Mouse (Mus musculus) lung, postnatal 14 days (tissue): ENCODE data around the gene Vmn2r19.
"Not testable (repeated sequence)": the region's sequence is repeated elsewhere in the genome, so short reads cannot be mapped to it uniquely, and the experiment has no call there.

Experiments used
- DNase-seq: peaks from one replicate; pipeline ENCODE4 v3.0.0; 2021

Vmn2r19 gene

DNA sequence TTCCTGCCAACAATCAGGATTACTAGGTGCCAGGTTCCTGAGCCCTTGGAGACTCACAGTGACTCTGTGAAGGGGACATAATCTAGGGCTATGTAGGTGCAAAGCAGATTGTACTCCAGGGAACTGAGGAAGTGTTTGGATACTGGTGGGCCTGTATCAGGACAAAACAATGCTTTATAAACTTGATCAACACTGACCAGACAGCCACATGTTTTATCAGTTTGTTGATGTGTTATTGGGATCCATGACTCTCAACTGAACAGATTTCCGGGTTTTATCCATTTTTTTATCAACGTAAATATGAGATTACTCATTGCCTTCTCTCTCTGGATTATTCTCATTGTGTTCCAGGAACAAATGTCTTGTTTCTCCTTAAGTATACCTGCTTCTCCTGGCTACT, at the start of gene Vmn2r19:
TSS of gene Vmn2r19 (plus strand) at position 301 of the 400 bp plus-strand sequence.
- DNase-seq: no peak

DNA sequence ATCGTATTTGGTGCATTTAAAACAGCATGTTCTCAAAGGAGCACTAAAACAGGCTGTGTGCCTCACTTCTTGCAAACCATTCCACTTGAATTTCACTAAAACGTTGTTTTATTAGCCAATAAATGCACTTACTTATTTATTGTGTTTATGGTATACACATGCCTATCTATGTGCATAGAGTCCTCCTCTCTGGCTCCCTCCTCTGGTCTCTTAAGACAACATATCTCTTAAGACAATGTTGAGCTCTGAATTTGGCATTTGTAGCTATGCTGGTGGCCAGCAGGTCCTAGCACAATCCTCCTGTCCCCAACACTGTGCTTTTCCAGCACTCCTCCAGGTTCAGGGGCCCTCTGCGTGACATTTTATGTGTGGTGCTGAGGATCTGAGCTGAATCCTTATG, 49.2 kb upstream of the Vmn2r19 start:
- DNase-seq: no peak

DNA sequence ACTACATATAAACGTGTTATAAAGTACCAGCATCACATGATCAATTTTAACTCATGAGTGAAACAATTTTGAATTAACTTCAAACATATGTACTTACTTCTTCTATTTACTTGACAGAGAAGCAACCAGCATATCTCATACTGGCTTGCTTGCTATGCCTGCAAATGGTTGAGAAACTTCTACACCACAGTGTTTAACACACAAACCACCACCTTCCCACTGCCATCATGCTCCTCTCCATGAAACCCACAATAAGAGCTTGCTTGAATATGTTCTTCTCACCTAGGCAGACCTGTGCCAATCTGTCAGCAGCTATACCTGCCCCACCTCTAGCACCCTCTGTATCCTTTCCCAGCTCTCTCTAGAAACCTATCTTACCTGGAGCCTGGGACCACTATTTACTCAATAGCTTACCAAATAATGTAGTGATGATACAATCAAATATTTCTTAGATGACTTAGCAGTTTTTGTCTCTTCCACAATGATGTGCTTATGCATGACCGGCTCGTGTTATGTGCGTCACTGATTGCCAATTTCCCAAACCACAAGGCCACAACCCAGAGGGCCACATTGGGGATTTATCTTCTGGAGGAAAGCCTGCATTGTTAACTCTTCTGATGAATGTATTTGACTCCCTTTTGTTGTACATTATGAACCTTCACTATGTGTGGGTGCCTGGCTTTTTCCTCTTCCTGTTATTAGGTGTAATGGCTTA, 48.1 kb upstream of the Vmn2r19 start:
- DNase-seq: no peak

DNA sequence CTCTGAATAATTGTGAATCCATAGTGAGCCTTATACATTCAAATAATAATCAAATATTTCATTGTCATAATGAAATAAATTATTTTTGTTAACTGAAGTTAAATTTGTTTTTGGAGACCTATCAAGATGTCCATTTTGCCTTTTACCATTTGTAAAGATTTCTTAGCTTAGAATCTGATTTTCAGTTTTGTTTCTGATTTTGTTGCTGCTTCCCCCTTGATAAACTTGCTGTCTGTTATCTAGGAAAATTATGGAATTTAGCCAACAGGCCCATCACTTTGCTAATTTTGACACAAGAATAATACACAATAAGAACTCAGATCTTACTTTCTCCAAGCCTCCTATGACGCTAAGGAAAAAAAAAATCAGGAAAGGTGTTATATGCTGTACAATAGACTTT, 47.3 kb upstream of the Vmn2r19 start:
- no peak for DNase-seq

DNA sequence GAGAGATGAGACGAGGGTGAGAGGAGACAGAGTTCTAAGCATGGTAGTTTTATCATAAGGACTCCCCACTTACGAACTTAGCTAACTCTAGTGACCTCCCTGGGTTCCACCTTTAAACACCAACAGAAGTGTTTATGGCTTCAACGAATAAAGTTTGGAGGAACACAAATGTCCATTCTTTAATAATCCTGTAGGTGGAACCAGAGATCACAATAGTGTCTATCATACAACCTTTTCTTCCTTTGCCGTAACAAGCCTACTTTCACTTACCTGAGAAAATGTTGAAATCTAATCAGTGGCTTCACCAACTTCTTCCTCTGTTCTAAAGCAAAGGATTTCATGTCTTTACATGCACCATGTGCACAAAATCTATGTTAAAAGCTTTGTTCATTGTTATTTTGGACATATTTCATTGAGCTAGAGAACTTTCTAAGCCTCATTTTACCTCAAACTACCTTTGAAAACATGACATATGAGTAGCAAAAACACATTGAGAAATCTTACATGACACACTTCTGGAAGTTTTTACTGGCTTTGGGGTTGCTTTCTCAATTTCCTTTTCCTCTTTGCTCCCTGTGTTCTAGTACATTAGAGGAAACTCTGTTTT, 46.5 kb upstream of the Vmn2r19 start, which contains the start of gene Clec4d:
TSS of gene Clec4d (plus strand) at position 557 of the 607 bp plus-strand sequence.
- DNase-seq: no peak

DNA sequence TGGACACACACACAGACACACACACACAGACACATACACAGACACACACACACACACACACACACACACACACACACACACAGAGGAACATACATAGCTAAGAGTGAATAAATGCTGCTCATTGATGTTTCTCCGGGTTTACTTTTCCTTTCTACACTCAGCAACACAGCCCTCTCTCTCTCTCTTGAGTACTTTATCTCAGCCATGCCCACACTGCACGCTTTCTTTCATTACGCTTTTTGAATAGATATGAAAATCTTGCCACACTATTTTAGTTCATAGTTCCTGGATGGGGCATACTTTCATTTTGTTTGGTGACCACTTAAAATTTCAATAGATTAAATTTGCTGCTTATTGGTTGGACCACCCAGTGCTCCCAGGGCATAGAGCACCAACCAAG, 43.9 kb upstream of the Vmn2r19 start:
- DNase-seq: no peak

DNA sequence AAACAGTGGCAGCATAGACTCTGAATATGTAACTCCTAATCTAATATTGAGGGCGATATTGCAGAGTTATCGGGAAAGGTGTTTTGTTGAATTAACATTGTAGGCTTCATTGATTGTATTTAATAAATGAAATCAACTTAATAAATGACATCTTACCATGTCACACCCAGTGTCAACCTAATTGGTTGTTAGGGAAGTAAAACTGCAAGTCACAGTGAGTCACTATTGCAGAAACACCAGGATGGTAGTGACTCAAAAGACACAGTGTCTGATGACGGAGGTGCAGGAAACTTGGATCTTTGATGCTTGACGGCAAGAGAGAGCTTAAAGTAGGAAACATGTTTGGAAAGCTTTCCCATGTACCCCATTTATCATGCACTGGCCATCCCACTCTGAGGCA, 42.3 kb upstream of the Vmn2r19 start:
- no peak for DNase-seq

DNA sequence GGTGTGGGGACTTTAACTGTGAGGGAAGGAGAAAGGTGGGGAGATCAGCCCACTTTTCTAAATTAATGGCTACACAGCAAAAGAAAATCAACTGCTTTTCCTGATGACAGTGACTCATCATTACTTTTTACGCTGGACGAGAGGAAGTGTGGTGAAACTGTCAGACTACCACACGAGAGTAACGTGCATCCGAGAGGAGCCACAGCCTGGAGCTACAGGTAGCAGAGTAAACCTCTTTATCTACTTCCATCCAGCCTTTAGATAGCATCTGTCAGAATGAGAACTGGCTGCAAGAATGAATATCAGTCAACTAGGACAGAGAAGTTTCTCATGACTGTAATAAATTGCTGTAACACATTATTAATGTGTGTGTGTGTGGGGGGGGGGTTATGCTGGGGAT, 41.2 kb upstream of the Vmn2r19 start:
- no peak for DNase-seq

DNA sequence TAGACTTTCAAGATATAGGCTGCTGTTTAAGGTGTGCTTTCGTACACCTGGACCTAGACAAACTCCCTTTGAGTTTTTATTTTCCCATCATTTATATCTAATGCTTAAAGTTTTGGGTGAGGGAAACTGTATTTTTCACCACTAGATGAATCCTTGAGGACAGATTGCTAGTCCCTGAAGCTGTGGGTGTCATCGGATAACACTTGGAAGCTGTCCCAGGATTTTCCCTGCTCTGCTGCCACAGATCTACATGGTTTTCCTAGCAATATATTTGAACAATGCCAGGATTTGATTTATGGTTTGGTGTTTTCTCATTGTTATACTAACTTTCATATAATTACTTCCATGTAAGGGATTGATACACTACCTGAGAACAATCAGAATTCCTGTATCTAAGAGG, 28.7 kb upstream of the Vmn2r19 start:
- no peak for DNase-seq

DNA sequence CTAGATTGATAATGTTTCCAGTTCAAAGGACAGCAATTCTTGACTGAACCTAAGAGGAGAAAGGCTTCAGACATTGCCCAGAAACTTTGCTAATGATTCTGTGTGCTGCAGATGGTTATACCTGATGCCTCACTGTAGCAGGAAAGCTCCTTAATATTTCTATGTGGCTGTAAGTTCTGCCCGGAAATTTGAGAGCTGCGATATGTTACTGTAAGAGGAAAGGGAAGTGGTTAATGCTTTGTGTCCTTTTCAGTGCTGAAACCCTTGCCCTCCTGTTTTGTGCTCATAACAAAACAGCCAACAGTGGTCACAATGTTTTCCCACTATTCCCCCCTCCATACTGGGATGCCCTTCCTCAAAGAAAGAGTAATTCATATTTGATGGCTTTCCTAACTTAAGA, 21.8 kb upstream of the Vmn2r19 start:
- DNase-seq: no peak

DNA sequence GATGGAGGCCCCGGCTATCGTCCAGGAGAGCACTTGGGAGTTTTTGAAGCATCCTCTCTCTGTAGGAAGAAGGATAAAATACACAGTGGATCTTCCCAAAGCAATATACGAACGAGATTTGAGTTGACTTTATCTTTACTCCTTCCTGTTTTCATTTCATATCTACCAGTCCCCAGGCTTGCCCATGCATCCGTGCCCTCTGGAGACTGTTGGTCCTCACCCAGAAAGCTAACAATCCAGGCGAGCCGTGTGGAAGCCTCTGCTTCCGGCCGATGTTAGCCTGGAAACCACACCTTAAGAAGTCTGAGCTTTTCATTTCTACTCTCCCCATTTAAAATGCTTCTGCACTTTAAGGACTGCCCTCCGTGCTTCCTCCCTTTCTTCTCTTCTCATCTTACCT, 19.2 kb upstream of the Vmn2r19 start:
- DNase-seq: no peak

DNA sequence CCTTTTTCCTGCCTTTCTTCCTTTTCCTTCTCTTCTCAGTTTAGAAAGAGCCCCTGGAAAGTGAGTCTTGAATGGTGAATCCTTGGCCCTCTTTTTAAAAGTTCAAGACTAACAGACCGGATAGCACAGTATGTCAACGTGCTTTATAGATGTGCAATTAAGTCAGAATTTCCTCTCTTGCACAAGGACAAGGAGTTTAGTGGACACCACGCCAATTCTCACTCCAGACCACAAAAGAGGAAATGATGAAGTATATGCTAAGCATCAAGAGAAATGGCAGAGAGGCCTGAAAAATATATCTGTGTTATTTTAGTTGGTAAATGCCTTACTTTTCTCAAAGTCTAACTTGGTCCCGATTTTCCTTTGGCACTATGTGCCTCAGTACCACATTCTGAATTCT, 18.4 kb upstream of the Vmn2r19 start, which contains the start of gene Clec4e:
TSS of gene Clec4e (minus strand) at position 118 of the 400 bp plus-strand sequence.
- DNase-seq: no peak

DNA sequence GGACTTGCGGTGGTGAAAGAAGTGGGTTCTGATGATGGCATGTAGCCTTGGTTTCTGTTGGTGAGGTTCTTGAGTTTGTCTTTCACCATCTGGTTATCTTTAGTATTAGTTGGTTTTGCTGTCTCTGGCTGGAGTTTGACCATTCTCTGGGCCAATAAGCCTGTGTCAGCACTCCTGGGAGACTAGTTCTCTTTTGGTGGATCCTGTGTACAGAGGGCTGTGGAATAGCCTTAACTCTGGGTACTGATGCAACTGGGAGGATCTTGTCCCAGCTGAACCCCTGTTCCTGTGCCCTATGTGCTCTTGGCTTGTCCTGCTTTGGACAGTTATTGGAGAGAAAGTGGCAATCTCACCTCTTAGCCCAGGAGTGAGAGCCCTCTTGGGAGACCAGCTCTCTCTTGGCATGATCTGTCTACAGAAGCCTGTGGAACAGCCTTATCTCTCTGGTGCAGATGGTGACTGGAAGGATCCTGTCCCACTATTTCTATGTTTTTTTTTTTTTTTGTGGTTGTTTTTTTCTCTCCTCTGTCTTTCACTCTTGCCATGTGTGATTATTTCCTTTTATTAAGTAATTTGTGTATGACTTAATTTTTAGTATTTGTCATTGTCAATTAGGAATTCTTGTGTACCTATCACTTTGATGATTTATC, 15.3 kb upstream of the Vmn2r19 start:
- no peak for DNase-seq

DNA sequence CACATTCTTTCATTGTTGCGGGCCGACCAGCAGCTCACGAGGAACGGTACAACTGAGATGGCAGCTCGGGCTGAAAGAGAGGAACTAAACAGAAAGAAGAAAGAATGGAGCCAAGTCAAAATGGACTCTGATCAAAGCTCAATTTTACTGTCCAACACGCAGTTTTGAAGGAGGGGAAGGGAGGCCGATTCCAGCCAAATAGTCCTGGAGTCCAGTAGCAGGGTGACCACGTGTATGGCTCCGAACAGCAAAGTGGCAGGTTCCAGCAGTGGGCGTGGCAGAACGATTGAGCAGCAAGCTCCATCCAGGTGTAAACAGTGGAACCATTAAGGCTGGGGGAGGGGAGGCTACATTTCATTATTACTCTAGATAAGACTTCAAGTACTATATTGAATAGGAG, 14.6 kb upstream of the Vmn2r19 start:
- DNase-seq: not testable (repeated sequence)

DNA sequence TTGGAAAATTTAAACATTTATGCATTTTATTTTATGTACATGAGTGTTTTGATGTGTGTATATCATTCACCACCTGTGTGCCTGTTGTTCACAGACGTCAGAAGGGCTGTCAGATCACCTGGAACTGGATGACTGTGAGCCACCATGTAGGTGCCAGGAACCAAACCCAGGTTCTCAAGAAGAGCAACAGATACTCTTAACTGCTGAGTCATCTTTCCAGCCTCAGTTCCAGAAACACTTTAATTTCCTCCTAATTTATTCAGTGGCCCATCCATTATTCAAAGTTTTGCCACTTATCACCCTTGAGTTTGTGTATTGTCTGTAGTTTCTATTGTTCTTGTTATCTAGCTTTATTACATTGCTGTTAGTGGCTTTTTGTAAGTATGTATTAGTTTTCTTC, 11.4 kb upstream of the Vmn2r19 start:
- no peak for DNase-seq

DNA sequence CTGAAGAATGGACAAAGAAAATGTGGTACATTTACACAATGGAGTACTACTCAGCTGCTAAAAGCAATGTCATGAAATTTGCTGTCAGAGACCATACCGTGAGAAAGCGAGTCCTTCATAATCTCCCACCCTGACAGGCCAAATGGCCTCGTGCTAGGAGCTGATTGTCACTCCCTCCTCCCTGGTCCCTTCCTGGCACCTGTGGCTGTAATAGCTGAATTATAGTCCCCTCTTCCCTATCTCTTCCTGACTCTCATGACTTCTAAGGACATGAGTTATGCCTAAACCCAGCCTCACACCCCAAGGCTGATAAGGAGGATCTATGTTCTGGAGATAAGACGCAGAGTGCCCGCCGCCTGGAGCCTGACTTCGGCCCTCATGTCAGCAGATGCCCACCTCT, 1.8 kb upstream of the Vmn2r19 start:
- DNase-seq: not testable (repeated sequence)

DNA sequence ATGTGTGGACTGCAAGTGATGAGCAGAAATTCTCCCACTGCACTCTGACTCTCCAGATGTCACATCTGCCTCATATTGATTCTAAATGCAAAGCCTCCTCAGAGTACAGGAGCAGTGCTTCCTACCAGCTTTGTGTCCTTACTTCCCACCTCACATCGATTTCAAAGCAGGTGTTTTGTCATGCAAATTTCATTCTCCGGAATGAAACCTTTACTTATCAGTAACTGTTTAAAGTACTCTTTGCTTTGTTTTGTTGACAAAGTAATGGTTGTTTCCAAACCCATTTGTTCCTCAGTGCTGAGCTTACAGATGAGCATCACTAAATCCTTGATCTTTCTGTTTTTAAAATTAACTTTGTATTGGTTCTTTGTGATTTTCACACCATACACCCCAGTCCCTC, 24.4 kb downstream of the Vmn2r19 start:
- no peak for DNase-seq

DNA sequence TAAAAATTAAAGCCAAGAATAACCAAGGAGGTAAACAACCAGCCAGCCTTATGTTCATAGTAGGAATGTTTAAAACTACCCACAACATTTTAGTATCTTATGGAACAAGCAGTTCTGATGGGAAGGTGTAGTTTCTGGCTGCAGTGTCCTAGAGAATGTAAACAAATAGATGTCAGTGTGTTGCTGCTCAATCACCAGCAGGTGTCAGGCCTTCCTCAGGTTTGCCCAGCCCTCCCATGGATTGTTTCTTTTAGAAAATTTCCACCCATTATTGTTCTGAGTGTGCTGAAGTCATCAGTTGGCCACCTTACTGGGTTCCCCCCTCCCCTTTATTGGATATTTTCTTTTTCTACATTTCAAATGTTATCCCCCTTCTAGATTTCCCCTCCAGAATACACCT, 32.0 kb downstream of the Vmn2r19 start:
- DNase-seq: no peak

DNA sequence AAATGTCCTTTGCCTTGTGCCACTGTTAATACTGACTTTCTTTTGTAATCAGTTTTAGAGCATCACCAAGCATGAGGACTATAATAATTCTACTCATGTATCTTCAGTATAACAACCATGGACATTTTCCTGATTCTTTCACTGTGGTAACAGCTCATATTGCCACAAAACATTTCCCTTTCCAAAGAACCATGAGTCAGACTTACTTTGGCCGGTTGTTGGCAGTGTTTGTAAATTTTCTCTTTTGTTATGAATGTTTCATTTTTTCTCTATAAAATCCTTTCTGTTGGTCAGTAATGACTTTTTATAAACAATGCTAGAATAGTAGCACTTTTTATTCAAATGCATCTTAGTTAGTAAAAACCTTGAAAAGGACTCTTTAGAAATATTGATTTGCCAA, 38.0 kb downstream of the Vmn2r19 start:
- DNase-seq: no peak
